Mouse (Mus musculus): ENCODE data around the gene Cdca4.

GRCm38 (mm10) chr12:112876332-112877072 is 47.3 kb upstream of the Cdca4 start:
- no peak for TF ChIP-seq CTCF (IDR thresholded peaks at IDR 0.05; ENCODE audit: insufficient read depth, low read length)
- peak; percentile 33; the same call in 1 of the 2 replicates for TF ChIP-seq POLR2A (IDR thresholded peaks at IDR 0.05; ENCODE audit: borderline replicate concordance, extremely low read depth, low read depth, low read length)
